Mouse (Mus musculus) midbrain, embryonic 16.5 days (tissue): ENCODE data around the gene Drap1. TPM values are rescaled to one million over a fixed set of nuclear protein-coding genes. Genes with fewer than 3 reads are reported as not detected.

Source experiments
- ATAC-seq: fragments of 200-750 bp; cut with Nextera tagmentation; 2 replicates; pipeline ENCODE4 v1.8.0; 2017; ENCODE audit warnings: moderate TSS enrichment
- H3K27ac ChIP-seq: fragments of 300-500 bp; sonication (generic); 2 replicates; pipeline ENCODE4 v1.5.1; 2014; ENCODE audit warnings: mild to moderate bottlenecking, low read length, mixed read lengths
- H3K27me3 ChIP-seq: fragments of 300-500 bp; sonication (generic); 2 replicates; pipeline ENCODE4 v1.6.1; 2014; ENCODE audit warnings: low read depth, low read length, mixed read lengths; ENCODE audit not compliant: control insufficient read depth, insufficient read depth
- H3K36me3 ChIP-seq: fragments of 300-500 bp; sonication (generic); 2 replicates; pipeline ENCODE4 v1.6.1; 2014; ENCODE audit warnings: mild to moderate bottlenecking, low read length, moderate library complexity, mixed read lengths; ENCODE audit not compliant: control insufficient read depth, insufficient read depth
- H3K4me1 ChIP-seq: fragments of 300-500 bp; sonication (generic); 2 replicates; pipeline ENCODE4 v1.6.1; 2014; ENCODE audit warnings: mild to moderate bottlenecking, low read length, mixed read lengths; ENCODE audit not compliant: control insufficient read depth, insufficient read depth
- H3K4me2 ChIP-seq: fragments of 300-500 bp; sonication (generic); 2 replicates; pipeline ENCODE4 v1.6.1; 2014; ENCODE audit warnings: mild to moderate bottlenecking, low read length, mixed read lengths
- H3K4me3 ChIP-seq: fragments of 300-500 bp; sonication (generic); 2 replicates; pipeline ENCODE4 v1.5.1; 2014; ENCODE audit warnings: low read depth, mild to moderate bottlenecking, low read length, moderate library complexity, mixed read lengths
- H3K9ac ChIP-seq: fragments of 300-500 bp; sonication (generic); 2 replicates; pipeline ENCODE4 v1.6.1; 2014; ENCODE audit warnings: low read depth, low read length, mixed read lengths
- H3K9me3 ChIP-seq: fragments of 300-500 bp; sonication (generic); replicated peaks from 2 replicates; pipeline ENCODE4 v1.6.1; 2014; ENCODE audit warnings: mild to moderate bottlenecking, low read length, mixed read lengths; ENCODE audit not compliant: control insufficient read depth, poor library complexity, severe bottlenecking
- WGBS: fragments of 180-500 bp; shearing (Covaris S2); extraction: QIAGEN DNeasy Blood & Tissue Kit; methylation state at CpG from one replicate; pipeline ENCODE4 v1.1.7; 2014; 5-methylcytosine and 5-hydroxymethylcytosine counted together
- polyA plus RNA-seq: library from polyadenylated mRNA; unstranded; fragments of >200 nt; fragmentation: Nextera tagmentation; extraction: Ambion mirVana; gene quantifications from 2 replicates; pipeline ENCODE4 v1.2.1, GENCODE M21; 2015

Drap1 gene
- polyA plus RNA-seq, 1 experiment from 2014 or later: 310 TPM

- no peak overlapping the region for H3K9ac ChIP-seq
- WGBS: 90% methylated on average over 9 of the region's 9 CpGs
Measured at GRCm38 (mm10) chr19:5419630-5420029, 5.1 kb downstream of the Drap1 start.

GRCm38 (mm10) chr19:5418750-5419466, 5.9 kb downstream of the Drap1 start:
- ATAC-seq: no peak
- Histone ChIP-seq H3K9ac (no peak overlapping the region), H3K4me2 (no peak overlapping the region), H3K9me3 (no peaks in the 10 kb centered on the region), H3K4me1 (peaks cover 16% of the 10 kb centered on the region), H3K36me3 (peaks cover 7% of the 10 kb centered on the region; the same call in 1 of the 2 replicates), H3K27me3 (no peaks in the 10 kb centered on the region), H3K4me3 (no peak overlapping the region), H3K27ac (no peak overlapping the region)
- WGBS: 97% methylated on average over 8 of the region's 8 CpGs

More at GRCm38 (mm10) chr19:5419630-5420029, 5.1 kb downstream of the Drap1 start:
- Histone ChIP-seq H3K27ac (no peak overlapping the region), H3K27me3 (no peaks in the 10 kb centered on the region), H3K36me3 (peaks cover 7% of the 10 kb centered on the region; the same call in 1 of the 2 replicates), H3K4me3 (no peak overlapping the region), H3K9me3 (no peaks in the 10 kb centered on the region), H3K4me2 (no peak overlapping the region), H3K4me1 (peaks cover 16% of the 10 kb centered on the region)
- no peak for ATAC-seq

GRCm38 (mm10) chr19:5414534-5414957, 10.2 kb downstream of the Drap1 start:
- H3K4me1 ChIP-seq: no peaks in the 10 kb centered on the region
- WGBS: 41% methylated on average over 2 of the region's 2 CpGs
- no peak for ATAC-seq

GRCm38 (mm10) chr19:5413840-5414239, 10.9 kb downstream of the Drap1 start:
- H3K27ac ChIP-seq: no peak overlapping the region
- 71% methylated on average over 4 of the region's 4 CpGs for WGBS
- H3K27me3 ChIP-seq: no peaks in the 10 kb centered on the region
- H3K4me3 ChIP-seq: no peak overlapping the region
- no peak for ATAC-seq
- H3K4me1 ChIP-seq: no peaks in the 10 kb centered on the region
- H3K4me2 ChIP-seq: no peak overlapping the region
- no peak overlapping the region for H3K9ac ChIP-seq
- H3K36me3 ChIP-seq: no peaks in the 10 kb centered on the region
- H3K9me3 ChIP-seq: no peaks in the 10 kb centered on the region

More at GRCm38 (mm10) chr19:5414534-5414957, 10.2 kb downstream of the Drap1 start:
- H3K9me3 ChIP-seq: no peaks in the 10 kb centered on the region
- H3K4me2 ChIP-seq: no peak overlapping the region
- no peaks in the 10 kb centered on the region for H3K27me3 ChIP-seq
- H3K9ac ChIP-seq: no peak overlapping the region
- H3K27ac ChIP-seq: no peak overlapping the region
- H3K4me3 ChIP-seq: no peak overlapping the region
- no peaks in the 10 kb centered on the region for H3K36me3 ChIP-seq

GRCm38 (mm10) chr19:5411961-5412360, 12.8 kb downstream of the Drap1 start:
- H3K36me3 ChIP-seq: no peaks in the 10 kb centered on the region
- no peak overlapping the region for H3K4me3 ChIP-seq
- no peak overlapping the region for H3K4me2 ChIP-seq
- H3K4me1 ChIP-seq: peaks cover 9% of the 10 kb centered on the region
- no peaks in the 10 kb centered on the region for H3K27me3 ChIP-seq
- H3K9ac ChIP-seq: no peak overlapping the region
- no peak for ATAC-seq
- H3K9me3 ChIP-seq: no peaks in the 10 kb centered on the region
- WGBS: 66% methylated on average over 5 of the region's 5 CpGs
- H3K27ac ChIP-seq: no peak overlapping the region

GRCm38 (mm10) chr19:5410641-5411040, 14.1 kb downstream of the Drap1 start:
- Histone ChIP-seq H3K27me3 (no peaks in the 10 kb centered on the region), H3K27ac (no peak overlapping the region), H3K36me3 (no peaks in the 10 kb centered on the region), H3K4me3 (no peak overlapping the region), H3K9ac (no peak overlapping the region), H3K4me2 (no peak overlapping the region), H3K9me3 (no peaks in the 10 kb centered on the region), H3K4me1 (peaks cover 12% of the 10 kb centered on the region)
- no peak for ATAC-seq
- WGBS: 92% methylated on average over 5 of the region's 5 CpGs

- ATAC-seq: no peak
- WGBS: 83% methylated on average over 5 of the region's 5 CpGs
- no peaks in the 10 kb centered on the region for H3K9me3 ChIP-seq
Measured at GRCm38 (mm10) chr19:5409068-5409467, 15.7 kb downstream of the Drap1 start.

GRCm38 (mm10) chr19:5408057-5409001, 16.4 kb downstream of the Drap1 start:
- H3K27ac ChIP-seq: no peak overlapping the region
- no peaks in the 10 kb centered on the region for H3K9me3 ChIP-seq
- H3K27me3 ChIP-seq: no peaks in the 10 kb centered on the region
- no peak for ATAC-seq
- H3K9ac ChIP-seq: no peak overlapping the region
- no peaks in the 10 kb centered on the region for H3K36me3 ChIP-seq
- H3K4me2 ChIP-seq: peak overlapping the region; percentile 60; the same call in 1 of the 2 replicates
- H3K4me3 ChIP-seq: no peak overlapping the region
- H3K4me1 ChIP-seq: peaks cover 12% of the 10 kb centered on the region
- WGBS: 91% methylated on average over 13 of the region's 13 CpGs

More at GRCm38 (mm10) chr19:5409068-5409467, 15.7 kb downstream of the Drap1 start:
- H3K27me3 ChIP-seq: no peaks in the 10 kb centered on the region
- H3K36me3 ChIP-seq: no peaks in the 10 kb centered on the region
- no peak overlapping the region for H3K4me3 ChIP-seq
- H3K9ac ChIP-seq: no peak overlapping the region
- peaks cover 12% of the 10 kb centered on the region for H3K4me1 ChIP-seq
- H3K4me2 ChIP-seq: no peak overlapping the region
- no peak overlapping the region for H3K27ac ChIP-seq
